Mouse (Mus musculus) retina, embryonic 14.5 days (tissue): Measurements from ENCODE around the gene Fars2.
"Not testable (repeated sequence)": the region's sequence is repeated elsewhere in the genome, so short reads cannot be mapped to it uniquely, and the experiment has no call there.

Source experiments
- DNase-seq: peaks from one replicate; pipeline ENCODE4 v3.0.0-alpha.2; 2015; ENCODE audit warnings: low spot score

The Fars2 gene

GRCm38 (mm10) chr13:36294503-36294902 is 177.3 kb downstream of the Fars2 start:
- no peak for DNase-seq

- DNase-seq, result no peak
These were observed 178.6 kb downstream of the Fars2 start for GRCm38 (mm10) chr13:36295848-36296247.

- no peak for DNase-seq
These were observed 179.4 kb downstream of the Fars2 start for GRCm38 (mm10) chr13:36296574-36296973.

GRCm38 (mm10) chr13:36297950-36298781 is 181.0 kb downstream of the Fars2 start:
- DNase-seq, result no peak

- DNase-seq, result no peak
These were observed 181.5 kb downstream of the Fars2 start for GRCm38 (mm10) chr13:36298782-36299031.

GRCm38 (mm10) chr13:36302770-36303169 is 185.6 kb downstream of the Fars2 start:
- no peak for DNase-seq

GRCm38 (mm10) chr13:36305306-36305705 is 188.1 kb downstream of the Fars2 start:
- no peak for DNase-seq

GRCm38 (mm10) chr13:36307386-36307785 is 190.2 kb downstream of the Fars2 start:
- DNase-seq, result no peak

GRCm38 (mm10) chr13:36309160-36309559 is 191.9 kb downstream of the Fars2 start:
- DNase-seq, result no peak

GRCm38 (mm10) chr13:36314218-36314617 is 197.0 kb downstream of the Fars2 start:
- no peak for DNase-seq

GRCm38 (mm10) chr13:36314860-36315800 is 197.9 kb downstream of the Fars2 start:
- DNase-seq, result no peak

GRCm38 (mm10) chr13:36317824-36318223 is 200.6 kb downstream of the Fars2 start:
- no peak for DNase-seq

- DNase-seq, result no peak
These were observed 207.4 kb downstream of the Fars2 start for GRCm38 (mm10) chr13:36324624-36325023.

- no peak for DNase-seq
These were observed 209.3 kb downstream of the Fars2 start for GRCm38 (mm10) chr13:36326539-36326938.

- DNase-seq, result no peak
These were observed 212.7 kb downstream of the Fars2 start for GRCm38 (mm10) chr13:36329871-36330270.

GRCm38 (mm10) chr13:36330542-36330941 is 213.3 kb downstream of the Fars2 start:
- DNase-seq, result no peak

- DNase-seq, result no peak
These were observed 217.5 kb downstream of the Fars2 start for GRCm38 (mm10) chr13:36334748-36335147.

- no peak for DNase-seq
These were observed 234.3 kb downstream of the Fars2 start for GRCm38 (mm10) chr13:36351529-36351928.

GRCm38 (mm10) chr13:36357469-36357868 is 240.3 kb downstream of the Fars2 start:
- DNase-seq, result no peak

- DNase-seq, result no peak
These were observed 244.2 kb downstream of the Fars2 start for GRCm38 (mm10) chr13:36361419-36361818.

- not testable (repeated sequence) for DNase-seq
These were observed 248.5 kb downstream of the Fars2 start for GRCm38 (mm10) chr13:36365719-36366118.

GRCm38 (mm10) chr13:36366304-36366703 is 249.1 kb downstream of the Fars2 start:
- no peak for DNase-seq
